Mouse (Mus musculus) embryo, embryonic 10 days (tissue): ENCODE data around the gene Ric1.
A peak's percentile ranks its signal among the peaks of the same experiment; 100 is the strongest.

ENCODE experiments used
- DNase-seq: peaks from one replicate; pipeline ENCODE4 v3.0.0-alpha.2; 2015; ENCODE audit warnings: low spot score

Ric1 gene

DNA sequence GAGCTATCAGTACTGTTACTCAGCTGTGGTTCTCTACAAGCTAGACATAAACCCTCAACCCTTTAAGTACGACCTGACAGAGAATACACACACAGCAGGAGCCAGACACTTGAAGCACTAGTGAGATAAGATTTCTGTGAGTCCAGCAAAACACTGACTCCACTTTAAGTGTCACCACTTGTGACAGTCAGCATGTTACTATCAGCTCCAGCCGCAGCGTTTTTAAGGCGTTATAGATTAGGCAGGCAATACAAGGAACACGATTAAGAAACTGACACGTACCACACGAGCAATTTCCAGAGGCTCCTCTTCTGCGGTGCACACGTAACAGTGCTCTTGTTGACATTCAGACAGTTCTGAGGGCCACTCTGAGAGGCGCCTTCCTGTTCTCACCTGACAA, 88.8 kb downstream of the Ric1 start:
- DNase-seq: no peak

DNA sequence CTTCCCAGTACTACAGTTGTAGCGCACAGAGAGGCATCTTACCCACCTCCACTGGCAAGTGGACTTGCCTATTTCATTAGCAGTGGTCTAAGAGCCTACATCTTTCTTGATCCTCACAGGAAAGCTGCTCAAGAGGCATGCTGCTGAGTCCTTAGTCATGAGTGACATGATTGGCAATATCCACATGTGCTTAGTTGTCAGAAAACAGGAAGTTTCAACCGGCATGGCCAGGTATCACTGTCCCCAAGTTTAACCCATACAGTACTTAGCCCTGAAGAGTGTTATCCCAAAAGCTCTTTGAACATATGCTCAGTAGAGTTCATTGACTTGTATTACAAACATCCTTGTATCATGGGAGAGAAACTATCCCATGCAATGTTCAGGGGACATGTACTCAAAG, 90.0 kb downstream of the Ric1 start:
- no peak for DNase-seq

DNA sequence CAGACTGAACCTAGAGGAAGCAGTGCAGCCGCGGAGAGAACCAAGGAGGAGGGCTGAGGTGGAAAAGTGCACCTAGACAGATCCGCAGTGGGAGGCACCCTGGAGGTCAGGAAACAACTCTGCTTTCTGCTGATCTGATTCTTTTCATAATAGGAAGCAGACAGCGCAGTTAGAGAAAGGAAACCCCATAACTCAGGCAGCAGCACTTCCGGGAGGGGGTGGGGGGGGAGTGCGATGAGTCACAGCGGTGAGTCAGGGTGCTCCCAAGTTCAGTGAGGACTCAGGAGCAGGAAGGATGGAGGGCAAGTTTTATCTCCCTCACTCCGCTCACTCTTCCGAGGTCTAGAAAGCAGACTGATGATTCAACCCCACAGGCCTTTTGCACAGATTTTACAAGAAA, 119.0 kb downstream of the Ric1 start:
- peak; percentile 17 for DNase-seq

DNA sequence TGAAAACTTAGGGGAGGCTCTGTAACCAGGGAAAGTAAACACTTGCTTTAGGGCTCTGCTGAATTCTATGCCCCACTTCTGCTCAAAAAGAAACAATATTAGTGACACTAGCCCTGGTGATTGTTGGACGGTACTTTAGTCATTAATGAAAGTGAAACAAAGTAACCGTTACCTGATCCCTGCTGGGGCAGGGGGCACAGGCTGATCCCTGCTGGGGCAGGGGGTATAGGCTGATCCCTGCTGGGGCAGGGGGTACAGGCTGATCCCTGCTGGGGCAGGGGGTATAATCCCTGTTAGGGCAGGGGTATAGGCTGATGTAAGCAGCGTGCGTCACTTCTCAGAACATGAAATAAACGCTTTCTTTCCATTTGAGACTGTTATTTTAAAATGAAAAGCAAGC, 119.4 kb downstream of the Ric1 start:
- DNase-seq: no peak

DNA sequence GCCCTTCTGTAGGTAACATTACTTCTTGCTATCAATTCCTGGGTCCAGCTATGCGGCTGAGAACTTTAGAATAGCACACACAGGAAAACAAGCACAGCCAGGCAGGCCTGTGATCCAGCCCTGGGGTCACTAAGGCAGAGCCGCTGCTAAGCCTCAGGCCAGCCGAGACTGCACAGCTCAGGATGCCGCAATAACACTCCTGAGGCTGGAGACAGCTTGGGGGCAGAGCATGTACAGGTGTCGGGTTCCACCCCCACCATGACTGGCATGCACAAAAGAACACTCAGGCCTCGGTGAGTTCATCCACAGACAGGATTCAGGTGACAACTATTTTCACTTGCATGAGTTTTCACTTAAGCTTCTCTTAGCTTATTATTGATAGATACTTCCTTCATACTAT, 120.1 kb downstream of the Ric1 start:
- DNase-seq: peak; percentile 47

DNA sequence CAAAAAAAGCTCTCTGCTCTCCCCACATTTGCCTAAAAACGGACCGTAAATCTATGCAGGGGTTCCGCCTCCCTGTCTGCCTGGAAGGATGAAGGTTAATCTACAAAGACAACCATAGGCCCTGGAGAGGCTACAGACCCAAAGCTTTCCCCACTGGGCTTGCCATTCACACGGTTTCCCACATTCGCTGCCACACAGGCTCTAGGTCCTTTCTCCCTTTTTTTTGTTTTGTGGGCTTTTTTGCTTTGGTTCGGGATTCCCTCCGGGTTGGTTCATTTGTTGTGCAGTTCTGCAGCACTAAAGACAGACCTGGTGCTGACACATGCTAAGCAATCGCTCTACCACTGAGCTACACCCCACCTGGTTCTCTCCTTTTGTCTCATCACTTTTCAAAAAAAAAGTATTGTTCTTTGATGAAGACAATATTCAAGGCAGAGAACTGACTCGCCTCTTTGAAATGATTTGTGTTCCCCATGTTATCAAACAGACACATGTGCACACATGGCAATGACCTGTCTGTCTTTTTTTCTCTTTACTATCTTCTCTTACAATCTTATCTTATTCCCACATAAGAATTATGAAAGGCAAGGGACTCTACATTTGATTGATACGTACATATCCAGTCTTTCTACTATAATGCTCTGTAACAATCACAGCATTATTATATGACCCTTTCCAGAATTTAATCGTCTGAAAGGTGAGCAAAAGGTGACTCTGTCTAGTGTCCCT, 121.3 kb downstream of the Ric1 start:
- no peak for DNase-seq

DNA sequence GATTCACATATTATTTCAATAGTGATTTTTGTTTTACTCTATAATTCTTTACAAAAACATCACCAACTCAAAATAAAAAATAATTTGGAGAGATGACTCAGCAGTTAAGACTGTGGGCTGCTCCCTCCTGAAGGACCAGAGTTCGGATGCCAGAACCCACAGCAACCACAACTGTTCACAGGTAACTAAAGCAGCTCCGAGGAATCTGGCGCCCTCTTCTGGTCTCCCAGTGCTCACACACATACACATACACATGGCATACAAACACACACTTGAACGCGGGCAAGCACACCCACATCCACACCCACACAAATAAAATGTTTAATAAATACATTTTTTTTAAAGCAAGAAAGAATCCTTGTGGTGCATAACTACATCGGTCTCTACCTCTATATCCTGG, 122.7 kb downstream of the Ric1 start:
- DNase-seq: no peak

DNA sequence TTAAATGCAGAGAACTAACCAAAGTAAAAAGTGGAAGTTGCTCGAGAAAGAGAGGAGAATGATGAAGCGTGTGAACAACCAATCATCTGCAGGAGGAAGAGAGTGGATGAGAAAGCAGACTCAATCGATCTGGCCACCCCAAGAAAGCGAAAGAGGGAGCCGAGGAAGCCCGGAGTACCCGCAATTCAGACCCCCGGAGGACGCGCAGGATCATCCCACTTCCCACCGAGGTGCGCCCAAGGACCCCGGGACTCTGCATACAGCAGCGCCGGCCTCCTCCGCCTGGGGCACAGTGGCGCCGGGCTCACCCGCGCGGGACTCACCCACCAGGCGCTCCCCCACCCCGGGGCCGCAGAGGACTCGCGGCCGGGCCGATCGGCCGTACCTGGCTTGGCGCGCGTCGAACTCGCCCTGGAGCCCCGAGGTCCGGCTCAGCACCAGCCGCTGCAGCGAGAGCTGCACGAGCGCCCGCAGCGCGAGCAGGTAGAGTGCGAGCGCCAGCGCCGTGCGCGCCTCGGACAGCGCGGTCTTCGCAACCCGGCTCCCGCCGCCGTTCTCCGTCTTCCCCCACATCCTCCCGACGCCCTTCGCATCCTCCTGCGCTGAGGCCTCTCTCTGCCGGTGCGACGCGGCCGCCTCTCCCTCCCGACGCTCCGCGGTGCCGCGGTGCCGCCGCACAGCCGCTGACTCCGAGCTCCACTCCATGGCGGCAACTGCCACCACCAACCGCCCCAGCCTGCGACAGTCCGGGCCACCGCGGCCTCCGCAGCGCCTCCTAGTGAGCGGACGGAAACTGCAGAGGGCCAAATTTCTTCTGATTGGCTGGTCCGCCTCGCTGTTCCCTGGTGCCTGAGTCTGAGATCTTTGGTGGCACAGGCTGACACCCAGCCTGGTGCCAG, 125.8 kb downstream of the Ric1 start, which contains the start of gene Ermp1:
TSS of gene Ermp1 (minus strand) at position 765 of the 899 bp plus-strand sequence.
- DNase-seq: peak; percentile 90

DNA sequence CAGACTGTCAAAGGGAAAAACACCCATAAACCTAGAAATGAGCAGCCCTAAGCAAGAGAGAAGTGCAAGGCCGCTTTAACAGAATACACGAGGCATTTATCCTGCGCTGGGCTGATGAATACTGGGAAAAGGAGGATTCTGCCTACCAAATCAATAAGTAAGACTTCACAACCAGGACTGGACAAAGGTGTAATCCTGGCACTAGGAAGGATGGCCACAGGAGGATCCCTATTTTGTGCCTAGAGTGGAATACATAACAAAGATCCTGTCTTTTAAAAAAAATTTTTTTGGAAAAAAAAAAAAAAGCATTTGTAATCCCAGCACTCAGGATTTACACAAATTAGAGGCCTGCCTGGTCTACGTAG, 126.5 kb downstream of the Ric1 start:
- DNase-seq: no peak

DNA sequence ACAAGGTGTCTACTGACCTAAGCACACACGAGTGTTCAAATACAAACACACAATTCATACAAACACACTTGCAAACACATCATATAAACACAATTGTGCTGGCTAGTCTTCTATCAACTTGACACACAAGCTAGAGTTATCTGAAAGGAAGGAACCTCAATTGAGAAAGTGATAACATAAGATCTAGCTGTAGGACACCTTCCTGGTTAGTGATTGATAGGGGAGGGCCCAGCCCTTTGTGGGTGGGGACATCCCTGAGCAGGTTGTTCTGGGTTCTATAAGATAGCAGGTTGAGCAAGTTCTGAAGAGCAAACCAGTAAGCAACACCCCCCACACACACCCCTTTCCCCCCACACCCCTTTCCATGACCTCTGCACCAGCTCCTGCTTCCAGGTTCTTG, 127.6 kb downstream of the Ric1 start:
- no peak for DNase-seq

DNA sequence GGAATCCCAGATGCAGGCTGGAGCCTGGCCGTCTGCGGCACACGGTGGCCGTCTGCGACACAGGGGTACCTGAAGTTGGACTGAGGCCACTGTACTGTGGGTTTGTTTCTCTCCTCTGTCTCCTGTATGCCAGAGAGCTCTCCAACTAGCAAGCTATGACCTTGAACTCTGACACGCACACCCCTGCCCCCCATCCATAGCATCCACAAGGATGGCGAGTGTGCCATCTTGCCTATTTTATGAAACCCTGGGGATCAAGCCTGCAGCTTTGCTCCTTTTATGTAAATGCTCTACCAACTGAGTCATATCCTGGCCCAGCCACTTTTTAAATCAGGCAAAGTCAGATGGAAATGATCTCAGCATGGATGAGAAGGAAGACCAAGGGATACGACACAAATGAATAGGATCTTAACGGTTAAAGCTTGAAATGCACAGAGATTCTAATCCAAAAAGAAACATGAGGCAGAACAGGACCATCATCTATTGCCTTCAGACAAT, 131.7 kb downstream of the Ric1 start:
- no peak for DNase-seq

DNA sequence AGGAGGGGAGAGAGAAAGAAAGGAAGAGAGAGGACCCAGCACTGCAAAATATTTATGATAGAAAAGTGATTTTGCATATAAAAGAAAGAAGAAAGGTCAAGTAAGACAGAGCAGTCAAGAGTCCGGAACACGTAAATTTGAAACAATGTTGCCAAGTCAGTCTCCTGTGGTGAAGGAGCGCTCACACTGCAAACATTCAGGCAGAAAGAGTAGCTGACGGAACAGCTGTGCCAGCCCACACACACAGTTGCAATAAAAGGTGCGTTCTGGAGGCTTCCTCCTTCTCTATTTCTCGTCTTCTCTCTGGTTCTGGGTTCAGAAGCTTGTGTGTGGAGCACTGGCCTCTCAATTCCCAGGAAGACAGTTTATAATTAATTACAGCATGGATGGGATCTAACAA, 133.1 kb downstream of the Ric1 start:
- DNase-seq: no peak

DNA sequence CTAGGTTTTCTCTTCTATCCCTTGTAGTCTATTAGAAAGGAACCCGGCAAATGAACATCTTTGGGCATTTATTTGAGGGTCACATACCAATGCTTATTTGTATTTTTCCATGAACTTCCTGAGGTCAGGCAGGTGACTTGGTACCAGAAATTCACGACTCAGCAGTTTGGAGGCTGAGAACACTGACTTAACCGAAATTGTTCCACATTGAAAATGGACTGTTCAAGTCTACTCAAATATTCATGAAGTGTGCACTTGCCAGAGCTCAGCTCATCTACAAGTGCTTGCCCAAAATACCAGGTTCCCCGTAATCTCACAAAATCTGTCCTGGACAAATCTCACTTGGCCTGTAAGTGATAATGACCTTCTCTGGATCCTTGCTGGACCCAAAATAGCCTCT, 133.9 kb downstream of the Ric1 start:
- no peak for DNase-seq
